Mouse (Mus musculus) forebrain, embryonic 14.5 days (tissue): ENCODE measurements around the gene Adam12. TPM values are rescaled to one million over a fixed set of nuclear protein-coding genes. Genes with fewer than 3 reads are reported as not detected.

ENCODE experiments used
- ATAC-seq: fragments of 200-750 bp; cut with Nextera tagmentation; 2 replicates; pipeline ENCODE4 v1.8.0; 2017; ENCODE audit warnings: mild to moderate bottlenecking, moderate library complexity
- DNase-seq: peaks from one replicate; pipeline ENCODE4 v3.0.0-alpha.2; 2015; ENCODE audit warnings: low spot score
- H3K27ac ChIP-seq: fragments of 300-500 bp; sonication (generic); 2 replicates; pipeline ENCODE4 v1.5.1; 2014; ENCODE audit warnings: low read depth, mild to moderate bottlenecking, control low read depth, low read length, moderate library complexity
- H3K27me3 ChIP-seq: fragments of 300-500 bp; sonication (generic); replicated peaks from 2 replicates; pipeline ENCODE4 v1.6.1; 2014; ENCODE audit warnings: low read length, control low read depth, mixed read lengths; ENCODE audit not compliant: control insufficient read depth, insufficient read depth
- H3K36me3 ChIP-seq: fragments of 300-500 bp; sonication (generic); 2 replicates; pipeline ENCODE4 v1.6.1; 2014; ENCODE audit warnings: low read length, control low read depth; ENCODE audit not compliant: control insufficient read depth, insufficient read depth
- H3K4me1 ChIP-seq: fragments of 300-500 bp; sonication (generic); 2 replicates; pipeline ENCODE4 v1.6.1; 2014; ENCODE audit warnings: antibody characterized with exemption, low read length, control low read depth; ENCODE audit not compliant: control insufficient read depth, insufficient read depth
- H3K4me2 ChIP-seq: fragments of 300-500 bp; sonication (generic); 2 replicates; pipeline ENCODE4 v1.6.1; 2014; ENCODE audit warnings: mild to moderate bottlenecking, control low read depth, low read length
- H3K4me3 ChIP-seq: fragments of 300-500 bp; sonication (generic); 2 replicates; pipeline ENCODE4 v1.5.1; 2014; ENCODE audit warnings: low read depth, low read length, control low read depth
- H3K9ac ChIP-seq: fragments of 300-500 bp; sonication (generic); 2 replicates; pipeline ENCODE4 v1.6.1; 2014; ENCODE audit warnings: mild to moderate bottlenecking, low read length, control low read depth, moderate library complexity
- H3K9me3 ChIP-seq: fragments of 300-500 bp; sonication (generic); replicated peaks from 2 replicates; pipeline ENCODE4 v1.6.1; 2016; ENCODE audit warnings: low read length, control low read depth, mixed read lengths; ENCODE audit not compliant: control insufficient read depth
- WGBS: fragments of 180-500 bp; shearing (Covaris S2); extraction: QIAGEN DNeasy Blood & Tissue Kit; methylation state at CpG from one replicate; pipeline ENCODE4 v1.1.7; 2014; 5-methylcytosine and 5-hydroxymethylcytosine counted together
- polyA plus RNA-seq: library from polyadenylated mRNA; unstranded; fragments of >200 nt; fragmentation: Nextera tagmentation; extraction: Ambion mirVana; gene quantifications from 2 replicates; pipeline ENCODE4 v1.2.1, GENCODE M21; 2014

Adam12 gene
- polyA plus RNA-seq, 1 experiment from 2014 or later = 1.9 TPM

DNA sequence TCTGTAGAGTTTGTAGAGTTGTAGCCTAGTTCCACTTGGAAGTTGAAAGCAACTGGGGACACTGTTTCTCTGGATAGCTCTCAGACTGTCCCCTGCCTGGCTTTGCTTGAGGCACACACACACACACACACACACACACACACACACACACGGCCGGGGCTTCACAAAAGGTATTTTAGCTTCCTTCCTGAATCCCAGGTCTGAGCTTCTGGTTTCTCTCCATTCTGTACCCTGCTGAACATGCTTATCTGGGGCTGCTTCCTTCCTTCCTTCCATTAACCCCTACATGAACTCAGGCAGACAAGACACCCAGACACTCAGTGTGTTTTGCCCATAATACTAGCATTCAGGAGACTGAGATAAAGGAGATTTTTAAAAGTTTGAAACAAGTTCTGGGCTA, 2.0 kb downstream of the Adam12 start:
- Histone ChIP-seq H3K4me2 (no peak overlapping the region), H3K27me3 (peaks cover 6% of the 10 kb centered on the region; the same call in 1 of the 2 replicates), H3K4me3 (no peak overlapping the region), H3K9me3 (no peaks in the 10 kb centered on the region), H3K4me1 (peaks cover 3% of the 10 kb centered on the region; the same call in 1 of the 2 replicates), H3K27ac (no peak overlapping the region), H3K36me3 (no peaks in the 10 kb centered on the region), H3K9ac (no peak overlapping the region)
- no peak for ATAC-seq
- 84% methylated on average over 2 of the region's 2 CpGs for WGBS
- DNase-seq = no peak

DNA sequence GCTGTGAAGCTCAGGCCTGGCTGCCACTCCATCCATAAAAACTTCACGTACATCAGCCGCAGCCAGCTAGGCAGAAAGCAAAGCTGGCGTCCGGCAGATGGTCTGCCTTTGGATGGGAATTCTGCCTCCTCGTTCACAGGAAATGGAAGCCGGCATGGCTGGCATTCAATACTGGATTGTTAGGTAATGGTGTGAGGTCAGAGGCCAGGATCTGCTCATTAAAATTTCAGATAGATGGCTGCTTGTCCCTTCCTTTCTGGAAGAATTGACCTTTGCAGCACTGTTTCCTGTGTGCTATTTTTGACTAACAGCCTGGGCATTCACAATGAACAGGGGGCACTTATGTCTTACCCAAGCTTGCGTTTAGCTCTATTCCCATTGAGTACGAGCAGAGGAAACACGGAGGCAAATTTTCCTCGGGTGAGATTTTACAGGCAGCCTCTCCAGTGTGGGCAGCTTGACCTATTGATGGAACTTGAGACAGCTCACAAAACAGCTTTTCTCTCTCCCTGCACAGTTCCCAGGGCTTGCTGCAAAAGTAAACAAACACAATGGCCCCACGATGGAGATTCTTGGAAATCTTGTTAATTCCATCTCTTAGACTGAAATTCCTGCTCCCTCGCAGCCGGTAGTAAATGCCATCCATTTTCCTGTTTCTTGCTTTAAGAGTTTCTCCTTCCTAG, 4.0 kb downstream of the Adam12 start:
- ATAC-seq = no peak
- WGBS = 45% methylated on average over 13 of the region's 13 CpGs

DNA sequence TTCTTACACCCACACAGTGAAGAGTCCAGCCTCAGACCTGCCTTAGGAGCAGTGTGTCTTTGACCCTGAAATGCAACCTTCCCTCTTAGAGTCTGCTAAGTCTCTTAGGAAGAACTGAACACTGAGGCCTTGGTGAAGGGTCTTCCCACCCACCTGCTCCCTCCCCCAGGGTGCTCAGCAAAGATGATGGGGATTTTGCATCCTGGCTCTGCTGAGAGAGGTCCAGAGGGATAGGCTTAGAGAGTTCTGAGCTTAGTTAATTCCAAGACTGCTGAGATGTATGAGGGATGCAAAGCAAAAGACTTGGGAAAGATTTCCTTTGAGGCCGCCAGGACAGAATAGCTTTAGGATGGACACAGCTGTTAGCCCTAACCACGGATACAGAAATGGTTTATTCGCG, 4.8 kb downstream of the Adam12 start:
- Histone ChIP-seq H3K4me1 (peaks cover 8% of the 10 kb centered on the region; the same call in 1 of the 2 replicates), H3K9ac (no peak overlapping the region), H3K9me3 (no peaks in the 10 kb centered on the region), H3K27ac (no peak overlapping the region), H3K36me3 (no peaks in the 10 kb centered on the region), H3K4me3 (no peak overlapping the region), H3K4me2 (no peak overlapping the region), H3K27me3 (peaks cover 6% of the 10 kb centered on the region; the same call in 1 of the 2 replicates)
- DNase-seq = no peak
- 82% methylated on average over 4 of the region's 4 CpGs for WGBS
- no peak for ATAC-seq

More for the DNA sequence above, 4.0 kb downstream of the Adam12 start:
- DNase-seq = peak; percentile 67
- Histone ChIP-seq H3K27ac (no peak overlapping the region), H3K9ac (no peak overlapping the region), H3K4me1 (peaks cover 8% of the 10 kb centered on the region; the same call in 1 of the 2 replicates), H3K27me3 (peaks cover 6% of the 10 kb centered on the region; the same call in 1 of the 2 replicates), H3K4me3 (no peak overlapping the region), H3K36me3 (no peaks in the 10 kb centered on the region), H3K9me3 (no peaks in the 10 kb centered on the region), H3K4me2 (no peak overlapping the region)

DNA sequence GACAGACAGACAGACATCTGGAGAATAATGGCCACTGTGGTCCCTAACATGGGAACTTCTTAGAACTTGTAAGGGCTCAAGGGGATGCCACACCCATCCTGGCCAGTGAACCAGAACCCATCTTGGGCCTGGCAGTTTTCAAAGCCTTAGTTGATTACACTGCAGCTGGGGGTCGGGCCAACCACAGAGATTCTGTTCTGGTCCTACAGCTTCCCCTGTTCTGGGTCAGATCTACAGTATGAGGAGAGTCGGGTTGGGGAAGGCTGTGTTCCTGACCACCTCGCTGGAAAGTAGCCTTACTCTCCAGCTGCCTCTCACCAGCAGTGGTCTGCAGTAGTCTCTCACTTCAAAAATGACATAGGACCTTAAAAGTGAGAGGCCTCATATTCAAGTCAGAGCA, 5.7 kb downstream of the Adam12 start:
- H3K36me3 ChIP-seq = no peaks in the 10 kb centered on the region
- H3K9ac ChIP-seq = no peak overlapping the region
- H3K27me3 ChIP-seq = peaks cover 6% of the 10 kb centered on the region; the same call in 1 of the 2 replicates
- no peak for ATAC-seq
- no peak for DNase-seq
- H3K9me3 ChIP-seq = no peaks in the 10 kb centered on the region
- H3K27ac ChIP-seq = no peak overlapping the region
- peaks cover 8% of the 10 kb centered on the region; the same call in 1 of the 2 replicates for H3K4me1 ChIP-seq
- 69% methylated on average over 3 of the region's 3 CpGs for WGBS
- no peak overlapping the region for H3K4me2 ChIP-seq
- H3K4me3 ChIP-seq = no peak overlapping the region

DNA sequence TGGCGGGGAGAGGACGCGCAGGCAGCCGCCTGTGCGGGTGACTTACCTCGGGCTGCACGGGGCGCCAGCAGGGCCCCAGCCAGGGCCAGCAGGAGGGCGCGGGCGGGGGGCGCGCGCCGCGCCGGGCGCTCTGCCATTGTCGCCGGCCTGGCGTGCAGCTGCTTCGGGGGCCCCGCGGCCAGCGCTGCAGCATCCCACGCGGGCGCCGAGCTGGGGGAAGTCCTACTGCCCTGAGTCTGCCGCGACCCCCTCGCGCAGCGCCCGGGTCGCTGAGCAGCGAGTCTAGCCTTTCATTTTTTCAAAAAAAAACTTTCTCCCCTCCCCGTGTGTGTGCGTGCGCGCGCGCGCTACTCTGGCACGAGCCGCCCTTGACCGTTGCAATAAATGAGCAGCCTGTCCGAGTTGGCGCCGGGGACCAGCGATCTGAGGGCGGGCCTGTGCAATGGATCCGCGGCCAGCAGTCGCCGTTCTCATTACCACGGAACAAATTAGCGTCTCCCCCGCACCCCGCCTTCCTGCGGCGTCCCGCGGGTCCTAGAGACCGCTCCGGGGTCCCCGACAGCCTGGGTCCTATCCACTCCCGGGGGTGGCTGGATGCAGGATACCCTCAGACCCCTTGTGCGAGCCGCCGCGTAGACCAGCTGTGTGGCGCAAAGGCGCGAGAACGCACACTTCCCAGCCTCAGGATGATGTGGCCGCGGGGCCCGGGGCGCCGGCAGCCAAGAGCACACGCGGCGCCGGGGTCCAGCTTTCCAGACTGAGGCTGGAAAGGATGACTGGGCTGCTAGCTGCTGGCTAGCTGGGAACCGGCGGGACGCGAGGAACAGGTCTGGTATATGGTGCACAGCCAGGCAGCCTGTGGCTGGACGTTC, 7.0 kb downstream of the Adam12 start:
- H3K9me3 ChIP-seq = no peaks in the 10 kb centered on the region
- H3K27ac ChIP-seq = no peak overlapping the region
- peak overlapping the region; percentile 68 for H3K9ac ChIP-seq
- H3K4me1 ChIP-seq = peaks cover 8% of the 10 kb centered on the region; the same call in 1 of the 2 replicates
- WGBS = under 1% methylated on average over 88 of the region's 90 CpGs
- DNase-seq = peak; percentile 62
- peak overlapping the region; percentile 99 for H3K4me2 ChIP-seq
- peak overlapping the region; percentile 65 for H3K4me3 ChIP-seq
- peak; percentile 75 for ATAC-seq
- no peaks in the 10 kb centered on the region for H3K36me3 ChIP-seq
- H3K27me3 ChIP-seq = peaks cover 6% of the 10 kb centered on the region; the same call in 1 of the 2 replicates

DNA sequence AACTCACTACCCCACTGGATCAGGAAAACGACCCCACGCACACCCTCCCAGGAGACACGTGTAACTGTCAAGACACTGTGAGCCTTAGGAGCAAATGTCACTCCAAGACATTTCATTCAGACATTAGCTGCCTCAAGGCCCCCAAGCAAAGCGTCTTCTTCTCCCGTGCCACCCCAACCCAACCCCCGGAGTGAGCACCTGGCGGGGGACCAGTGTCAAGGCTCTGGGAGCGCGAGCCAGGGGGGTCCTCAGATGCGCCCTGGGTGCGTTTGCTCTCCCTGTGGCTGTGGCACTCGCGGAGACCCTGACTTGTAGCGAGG, 7.6 kb downstream of the Adam12 start:
- no peak for DNase-seq
- peak overlapping the region; percentile 99 for H3K4me2 ChIP-seq
- H3K9ac ChIP-seq = peak overlapping the region; percentile 68
- peaks cover 6% of the 10 kb centered on the region; the same call in 1 of the 2 replicates for H3K27me3 ChIP-seq
- no peak overlapping the region for H3K27ac ChIP-seq
- ATAC-seq = no peak; the same call in 1 of the 2 replicates
- peaks cover 8% of the 10 kb centered on the region; the same call in 1 of the 2 replicates for H3K4me1 ChIP-seq
- H3K9me3 ChIP-seq = no peaks in the 10 kb centered on the region
- H3K4me3 ChIP-seq = peak overlapping the region; percentile 65
- under 1% methylated on average over 14 of the region's 14 CpGs for WGBS
- H3K36me3 ChIP-seq = no peaks in the 10 kb centered on the region

DNA sequence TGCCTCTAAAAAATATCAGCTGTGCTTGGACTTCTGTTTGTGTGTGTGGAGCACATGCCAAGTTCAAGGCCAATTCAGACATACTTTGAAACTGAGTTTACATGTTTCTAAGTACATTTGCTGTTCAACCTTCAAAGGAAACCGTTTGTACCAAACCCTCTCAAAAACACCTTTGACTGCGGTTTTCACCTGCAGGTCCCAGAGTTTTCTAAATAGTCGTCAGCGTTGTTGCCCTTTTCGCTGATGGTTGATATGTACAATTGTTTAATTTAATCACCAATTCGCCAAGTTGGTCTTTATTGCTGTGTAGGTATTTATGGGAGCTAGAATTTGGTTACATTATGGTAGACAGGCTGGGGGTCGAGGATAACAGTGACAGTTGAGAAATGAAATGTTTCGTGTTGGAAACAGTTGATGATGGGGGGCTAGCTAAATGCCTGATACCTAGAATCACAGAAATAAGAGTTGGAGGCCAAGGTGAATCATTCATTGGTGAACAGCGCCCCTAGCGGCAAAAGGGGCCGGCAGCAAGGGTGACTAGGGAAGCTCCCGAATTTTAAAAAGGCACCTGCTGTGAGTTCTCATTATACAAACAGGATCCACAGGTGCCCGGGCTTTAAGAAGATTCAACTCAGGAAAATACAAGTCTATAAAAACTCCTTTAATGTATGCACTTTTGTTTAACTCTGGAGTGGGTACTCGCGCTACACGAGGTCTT, 8.3 kb downstream of the Adam12 start:
- Histone ChIP-seq H3K9ac (no peak overlapping the region; the same call in 1 of the 2 replicates), H3K36me3 (no peaks in the 10 kb centered on the region), H3K27ac (no peak overlapping the region), H3K4me3 (peak overlapping the region; percentile 65), H3K4me1 (peaks cover 8% of the 10 kb centered on the region; the same call in 1 of the 2 replicates), H3K4me2 (peak overlapping the region; percentile 99), H3K27me3 (peaks cover 6% of the 10 kb centered on the region; the same call in 1 of the 2 replicates), H3K9me3 (no peaks in the 10 kb centered on the region)
- peak; percentile 45; the same call in 1 of the 2 replicates for ATAC-seq
- DNase-seq = peak; percentile 86
- WGBS = 29% methylated on average over 16 of the region's 16 CpGs

DNA sequence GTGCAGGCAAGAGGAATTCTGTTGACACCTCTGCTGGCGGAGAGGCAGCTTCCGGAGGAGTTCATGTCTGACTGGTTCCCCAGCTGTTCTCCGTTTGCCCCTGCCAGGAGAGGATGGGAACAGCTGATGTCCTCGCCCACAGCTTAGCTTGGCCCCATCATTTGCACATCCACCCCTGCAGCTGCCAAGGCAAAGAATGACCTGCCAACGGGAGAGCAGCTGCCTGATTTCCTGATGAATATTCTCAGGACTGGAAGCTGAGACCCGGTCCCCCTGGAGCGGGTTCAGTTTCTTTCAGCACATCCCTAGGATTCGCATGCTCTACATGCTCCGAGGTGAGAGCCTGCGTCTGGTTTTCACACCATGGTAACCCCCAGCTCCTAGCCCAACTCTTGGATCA, 24.0 kb downstream of the Adam12 start:
- no peaks in the 10 kb centered on the region for H3K36me3 ChIP-seq
- no peaks in the 10 kb centered on the region for H3K4me1 ChIP-seq
- ATAC-seq (no peak; the same call in 1 of the 2 replicates), DNase-seq (peak; percentile 57)
- no peak overlapping the region for H3K4me2 ChIP-seq
- WGBS = 67% methylated on average over 10 of the region's 10 CpGs
- H3K9me3 ChIP-seq = no peaks in the 10 kb centered on the region
- no peaks in the 10 kb centered on the region for H3K27me3 ChIP-seq
- no peak overlapping the region for H3K27ac ChIP-seq
- H3K9ac ChIP-seq = no peak overlapping the region
- no peak overlapping the region for H3K4me3 ChIP-seq
